Mouse (Mus musculus) spleen, postnatal 14 days (tissue): Measurements from ENCODE around the gene Paics.
A peak's percentile ranks its signal among the peaks of the same experiment; 100 is the strongest.
"Not testable (repeated sequence)": the region's sequence is repeated elsewhere in the genome, so short reads cannot be mapped to it uniquely, and the experiment has no call there.

Experiments
- DNase-seq, 2 experiments: peaks; one replicate each; pipeline ENCODE4 v3.0.0; 2021 to 2022; ENCODE audit warnings: low spot score in 2 of 2

The Paics gene

GRCm38 (mm10) chr5:76952112-76953040 is 1.3 kb downstream of the Paics start:
- DNase-seq = no peak

- no peak for DNase-seq
These were observed 2.7 kb downstream of the Paics start for GRCm38 (mm10) chr5:76953794-76954193.

GRCm38 (mm10) chr5:76954271-76954900 is 3.3 kb downstream of the Paics start:
- DNase-seq = no peak

GRCm38 (mm10) chr5:76955474-76955873 is 4.4 kb downstream of the Paics start:
- DNase-seq = no peak

- DNase-seq = no peak
These were observed 6.8 kb downstream of the Paics start for GRCm38 (mm10) chr5:76957954-76958353.

GRCm38 (mm10) chr5:76959587-76959986 is 8.5 kb downstream of the Paics start:
- no peak for DNase-seq

GRCm38 (mm10) chr5:76962545-76962944 is 11.4 kb downstream of the Paics start:
- DNase-seq = no peak

GRCm38 (mm10) chr5:76964651-76965050 is 13.5 kb downstream of the Paics start:
- DNase-seq = no peak

GRCm38 (mm10) chr5:76969250-76969649 is 18.1 kb downstream of the Paics start:
- DNase-seq = no peak

- not testable (repeated sequence) for DNase-seq
These were observed 20.0 kb downstream of the Paics start for GRCm38 (mm10) chr5:76971115-76971514.

GRCm38 (mm10) chr5:76973488-76973887 is 22.4 kb downstream of the Paics start:
- DNase-seq = no peak

- DNase-seq = no peak
These were observed 23.1 kb downstream of the Paics start for GRCm38 (mm10) chr5:76974207-76974553.

GRCm38 (mm10) chr5:76974554-76975285 is 23.6 kb downstream of the Paics start, which contains the start of gene Srp72:
Gene Srp72 (plus strand): TSS chr5:76974683.
- peak; percentile 61 to 78 for DNase-seq

GRCm38 (mm10) chr5:76975736-76976135 is 24.6 kb downstream of the Paics start:
- DNase-seq = no peak

- DNase-seq = no peak
These were observed 32.9 kb downstream of the Paics start for GRCm38 (mm10) chr5:76984015-76984414.

- DNase-seq = no peak
These were observed 39.7 kb downstream of the Paics start for GRCm38 (mm10) chr5:76990789-76991188.

GRCm38 (mm10) chr5:76993174-76993814 is 42.2 kb downstream of the Paics start:
- no peak for DNase-seq

- no peak for DNase-seq
These were observed 47.3 kb downstream of the Paics start for GRCm38 (mm10) chr5:76998416-76998815.

- DNase-seq = no peak
These were observed 50.1 kb downstream of the Paics start for GRCm38 (mm10) chr5:77001192-77001591.

- DNase-seq = no peak
These were observed 53.1 kb downstream of the Paics start, which contains the start of gene Arl9 for GRCm38 (mm10) chr5:77004051-77004821. Gene Arl9 (plus strand): TSS chr5:77004055.

- no peak for DNase-seq
These were observed 59.2 kb downstream of the Paics start for GRCm38 (mm10) chr5:77010352-77010751.
